Mouse (Mus musculus): ENCODE measurements around the gene Oscp1. TPM values are rescaled to one million over a fixed set of nuclear protein-coding genes. Genes with fewer than 3 reads are reported as not detected.

Oscp1 gene
- total RNA-seq (2017): 1.6 and 7.5 TPM in 2 replicates

DNA sequence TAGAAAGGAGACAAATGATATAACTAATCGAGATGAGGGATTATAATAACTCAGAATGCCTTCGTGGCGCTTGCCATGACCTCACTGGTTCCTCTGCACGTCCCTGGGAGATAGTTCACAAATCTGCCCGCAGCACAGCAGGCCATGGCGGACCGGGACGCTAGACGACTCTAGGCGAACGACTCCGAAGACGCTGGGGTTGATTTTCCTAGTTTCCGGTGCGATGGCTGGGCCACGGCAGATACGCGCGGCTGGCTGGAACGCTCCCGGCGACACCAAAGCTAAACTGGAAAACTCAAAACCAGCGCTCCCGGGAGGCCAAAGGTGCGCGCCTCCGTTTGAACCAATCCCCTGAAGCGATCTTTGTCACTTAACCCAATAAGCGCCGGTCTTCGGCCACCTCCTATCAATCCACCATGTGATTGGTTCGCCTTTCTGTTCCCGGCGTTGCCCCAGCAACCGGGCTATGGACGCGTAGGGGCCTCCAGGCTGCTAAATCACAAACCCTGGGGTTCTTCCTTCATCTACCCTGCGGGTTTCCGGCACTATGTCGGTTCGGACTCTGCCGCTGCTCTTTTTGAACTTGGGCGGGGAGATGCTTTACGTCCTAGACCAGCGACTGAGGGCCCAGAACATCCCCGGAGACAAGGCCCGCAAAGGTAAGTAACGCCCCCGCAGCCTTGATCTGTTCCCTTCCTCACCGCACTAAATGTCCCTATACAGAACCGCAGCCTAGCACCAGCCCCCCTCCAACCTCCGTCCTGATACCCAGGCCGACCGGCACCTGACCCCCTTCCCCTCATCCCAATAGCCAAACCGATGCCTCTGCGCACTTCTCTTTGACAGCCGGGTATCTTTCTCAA lies at the start of gene Oscp1:
TSS of gene Oscp1 (plus strand) at position 432 of the 863 bp plus-strand sequence.
- peak; percentile 99 for ATAC-seq (replicated peaks; ENCODE audit: low read depth, poor library complexity, severe bottlenecking)

DNA sequence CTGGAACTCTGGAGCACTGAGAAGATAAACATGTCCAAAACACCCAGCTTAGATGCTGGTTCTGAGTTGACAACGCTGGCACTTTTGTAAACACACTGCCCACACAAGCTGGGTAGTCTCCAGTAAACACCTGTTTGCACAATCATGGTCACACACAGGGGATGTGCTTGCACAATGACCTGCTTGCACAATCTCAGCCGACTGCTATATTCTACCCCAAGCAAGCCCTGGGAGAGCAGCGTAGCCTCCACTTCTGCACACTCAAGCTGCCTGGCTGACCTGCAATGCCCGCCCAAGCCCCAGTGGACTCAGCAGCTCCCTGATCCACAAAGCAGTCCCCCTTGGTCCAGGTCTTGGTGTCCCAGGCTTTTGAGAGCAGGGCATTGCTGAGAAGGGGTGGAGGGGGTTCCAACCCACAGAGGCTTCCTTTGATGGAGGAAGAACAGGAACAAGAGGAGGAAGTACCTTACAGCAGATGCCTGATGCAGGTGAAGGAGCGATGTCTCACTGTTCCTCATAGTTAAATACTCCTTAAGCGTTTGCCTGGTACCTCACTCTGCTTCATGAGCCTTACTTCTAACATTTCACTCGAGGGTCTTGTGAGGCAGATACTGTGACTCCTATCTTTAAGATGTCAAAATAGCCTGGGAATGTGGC lies 40.6 kb upstream of the Oscp1 start:
- ATAC-seq (replicated peaks; ENCODE audit: low read depth, poor library complexity, severe bottlenecking): peak; percentile 53

GRCm38 (mm10) chr4:126018966-126019538 lies 39.3 kb upstream of the Oscp1 start:
- peak; percentile 64 for ATAC-seq (replicated peaks; ENCODE audit: low read depth, poor library complexity, severe bottlenecking)

- ATAC-seq (replicated peaks; ENCODE audit: low read depth, poor library complexity, severe bottlenecking): peak; percentile 59
These were observed 34.0 kb upstream of the Oscp1 start, which contains the start of gene Csf3r for GRCm38 (mm10) chr4:126024303-126024900. Csf3r (plus strand) TSS chr4:126024550.

DNA sequence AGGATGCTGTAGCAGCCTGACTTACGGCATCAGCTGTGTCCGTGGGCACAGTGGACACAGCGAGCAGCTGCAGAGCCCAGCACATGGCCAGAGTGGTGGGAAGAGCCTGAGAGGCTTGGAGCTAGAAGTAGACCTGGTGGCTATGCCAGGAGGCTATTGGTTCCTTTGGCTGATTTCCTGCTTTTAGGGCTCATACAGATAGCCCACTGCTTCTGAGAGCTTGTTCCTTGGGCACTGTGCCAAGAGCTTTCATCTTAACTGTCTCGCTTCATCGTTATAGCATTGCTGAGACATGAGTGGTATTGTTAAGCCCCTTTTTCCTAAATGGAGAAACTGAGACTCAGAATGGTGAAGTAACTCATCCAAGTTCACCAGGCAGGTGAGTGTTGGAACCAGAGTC lies 32.6 kb upstream of the Oscp1 start:
- no peak for ATAC-seq (replicated peaks; ENCODE audit: low read depth, poor library complexity, severe bottlenecking)

DNA sequence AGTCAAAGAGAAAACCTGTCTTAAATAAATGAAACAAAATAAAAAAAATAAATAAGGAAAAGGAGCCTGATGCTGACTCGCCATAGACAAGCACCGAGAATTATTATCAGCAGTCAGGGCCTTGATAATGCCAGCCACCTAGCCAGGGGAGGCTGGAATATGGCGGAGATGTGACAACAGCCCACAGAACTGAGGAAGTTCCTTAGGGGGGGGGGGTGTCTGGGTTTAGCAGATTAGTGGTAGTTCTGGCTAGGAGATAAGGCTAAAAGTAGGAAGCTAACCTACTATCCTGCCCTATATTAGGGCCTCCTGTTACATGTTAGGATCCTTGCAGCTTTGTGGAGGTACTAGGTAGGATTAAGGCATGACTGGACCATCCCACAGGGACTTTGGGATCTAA lies 30.4 kb upstream of the Oscp1 start:
- ATAC-seq (replicated peaks; ENCODE audit: low read depth, poor library complexity, severe bottlenecking): peak; percentile 62

DNA sequence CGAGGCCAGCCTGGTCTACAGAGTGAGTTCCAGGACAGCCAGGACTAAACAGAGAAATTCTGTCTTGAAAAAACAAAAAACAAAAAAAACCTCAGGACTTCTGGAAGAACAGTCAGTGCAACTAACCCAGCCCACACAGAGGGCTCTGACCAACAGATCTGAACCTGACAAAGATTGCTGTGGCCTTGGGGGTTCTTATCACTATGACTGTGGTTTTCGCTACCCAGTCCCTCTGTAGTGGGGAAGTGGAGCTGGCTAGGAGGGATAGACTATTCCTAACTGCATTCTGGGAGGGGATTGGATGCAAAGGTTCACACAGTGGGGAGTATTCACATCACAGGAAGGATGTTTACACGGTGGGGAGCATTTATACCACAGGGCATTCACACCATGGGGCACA lies 29.3 kb upstream of the Oscp1 start:
- ATAC-seq (replicated peaks; ENCODE audit: low read depth, poor library complexity, severe bottlenecking): no peak; the same call in 1 of the 2 replicates

DNA sequence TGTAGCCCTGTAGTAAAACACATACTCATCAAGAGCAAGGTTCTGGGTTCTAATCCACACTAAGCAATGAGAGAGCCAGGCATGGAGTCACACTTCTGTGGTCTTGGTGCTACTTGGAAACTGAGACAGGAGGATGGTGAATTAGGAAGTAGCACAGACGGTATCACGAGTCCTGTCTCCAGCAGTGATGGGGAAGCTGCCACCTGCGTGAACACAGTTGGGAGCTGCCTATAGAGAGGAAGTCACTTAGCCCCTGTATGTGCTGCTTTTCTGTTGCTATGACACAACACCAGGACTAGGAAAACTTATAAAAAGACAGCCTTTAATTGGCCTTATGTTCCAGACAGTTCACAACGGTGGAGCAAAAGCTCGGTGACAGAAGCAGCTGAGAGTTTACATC lies 27.7 kb upstream of the Oscp1 start:
- peak; percentile 37 for ATAC-seq (replicated peaks; ENCODE audit: low read depth, poor library complexity, severe bottlenecking)

DNA sequence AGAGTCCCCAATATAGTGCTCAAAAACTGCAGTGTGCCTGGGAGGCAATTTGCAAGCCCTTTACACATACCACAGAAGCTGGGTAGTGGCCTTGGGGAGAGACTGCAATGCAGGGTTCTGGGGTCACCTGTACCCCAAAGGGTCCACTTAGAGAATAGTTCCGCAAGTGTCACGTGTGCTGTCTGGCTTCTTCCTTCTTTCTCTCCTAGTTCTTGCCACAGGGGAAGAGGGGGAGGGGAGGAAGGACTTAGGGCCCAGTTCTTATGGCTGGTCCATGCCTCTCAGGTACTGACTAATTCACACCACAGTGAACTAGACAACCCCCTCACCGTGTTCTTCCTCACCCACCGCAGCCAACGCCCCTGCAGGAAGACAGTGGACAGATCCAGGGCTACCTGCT lies 23.0 kb upstream of the Oscp1 start:
- no peak for ATAC-seq (replicated peaks; ENCODE audit: low read depth, poor library complexity, severe bottlenecking)

GRCm38 (mm10) chr4:126046851-126047585 lies 11.3 kb upstream of the Oscp1 start, which contains the start of gene Mrps15:
Mrps15 (plus strand) TSS chr4:126046925.
- ATAC-seq (replicated peaks; ENCODE audit: low read depth, poor library complexity, severe bottlenecking): peak; percentile 99

DNA sequence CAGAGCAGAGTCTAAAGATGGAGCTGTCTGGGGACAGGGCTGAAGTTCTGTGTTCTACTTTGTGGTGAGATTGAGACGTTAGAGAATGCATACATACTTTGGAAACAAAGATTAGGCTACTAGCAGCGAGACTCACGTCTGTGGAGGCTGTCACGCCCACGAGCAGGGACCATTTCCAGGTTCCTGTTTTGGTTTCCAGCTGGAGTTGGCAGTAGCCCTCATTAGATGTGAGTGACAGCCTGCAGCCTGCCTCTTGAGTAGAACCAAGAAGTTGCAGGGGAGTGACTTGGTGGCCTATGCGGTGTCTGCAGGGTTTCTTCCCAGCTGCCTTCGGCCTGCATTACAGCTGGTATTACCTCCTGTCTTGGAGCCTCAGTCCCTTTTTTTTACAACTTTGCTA lies 6.7 kb upstream of the Oscp1 start:
- no peak for ATAC-seq (replicated peaks; ENCODE audit: low read depth, poor library complexity, severe bottlenecking)

GRCm38 (mm10) chr4:126057207-126058133 lies 895 bp upstream of the Oscp1 start:
- ATAC-seq (replicated peaks; ENCODE audit: low read depth, poor library complexity, severe bottlenecking): peak; percentile 17

DNA sequence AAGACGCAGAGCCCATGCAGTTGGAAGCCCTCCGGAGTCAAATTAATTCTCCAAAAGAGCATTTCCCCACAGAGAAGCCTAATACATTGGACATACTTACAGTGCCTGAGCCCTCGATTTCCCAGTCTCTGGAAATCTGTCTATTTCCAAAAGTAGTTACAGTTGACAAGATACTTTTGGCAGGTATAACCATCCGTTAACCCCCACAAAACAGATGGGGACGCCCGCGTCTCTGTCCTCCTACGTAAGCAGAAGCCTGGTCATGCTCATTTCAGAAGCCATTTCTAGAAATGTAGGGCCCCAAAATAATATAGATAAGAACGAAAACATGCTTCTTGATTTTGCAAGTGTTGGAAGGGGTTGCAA lies 615 bp downstream of the Oscp1 start:
- no peak for ATAC-seq (replicated peaks; ENCODE audit: low read depth, poor library complexity, severe bottlenecking)

- ATAC-seq (replicated peaks; ENCODE audit: low read depth, poor library complexity, severe bottlenecking): no peak
These were observed 4.5 kb downstream of the Oscp1 start for GRCm38 (mm10) chr4:126062856-126063255.

- peak; percentile 69 for ATAC-seq (replicated peaks; ENCODE audit: low read depth, poor library complexity, severe bottlenecking)
These were observed 6.9 kb downstream of the Oscp1 start for GRCm38 (mm10) chr4:126065241-126065640.

- ATAC-seq (replicated peaks; ENCODE audit: low read depth, poor library complexity, severe bottlenecking): peak; percentile 42; the same call in 1 of the 2 replicates
These were observed 9.2 kb downstream of the Oscp1 start for GRCm38 (mm10) chr4:126067401-126068077.

- ATAC-seq (replicated peaks; ENCODE audit: low read depth, poor library complexity, severe bottlenecking): no peak
These were observed 10.5 kb downstream of the Oscp1 start for GRCm38 (mm10) chr4:126068842-126069241.

- ATAC-seq (replicated peaks; ENCODE audit: low read depth, poor library complexity, severe bottlenecking): no peak
These were observed 19.5 kb downstream of the Oscp1 start for GRCm38 (mm10) chr4:126077833-126078232.

All from common myeloid progenitor, adult 5-6 weeks (primary cell).